Mouse (Mus musculus) adrenal gland, postnatal 0 days (tissue): ENCODE results near the gene Zfp3. TPM values are rescaled to one million over a fixed set of nuclear protein-coding genes. Genes with fewer than 3 reads are reported as not detected.

ENCODE experiments used
- microRNA-seq: library from miRNA; unstranded; fragments of <30 nt; microRNA quantifications from one replicate; pipeline ENCODE4, GENCODE M21; 2016; ENCODE audit warnings: borderline replicate concordance; ENCODE audit not compliant: insufficient number of aligned reads
- polyA plus RNA-seq: library from polyadenylated mRNA; unstranded; fragments of >200 nt; fragmentation: Nextera tagmentation; extraction: Ambion mirVana; gene quantifications from 2 replicates; pipeline ENCODE4 v1.2.1, GENCODE M21; 2015

The Zfp3 gene
- 4.8 and 7.6 TPM in 2 replicates for polyA plus RNA-seq

GRCm38 (mm10) chr11:70763936-70764808 is at the start of gene Zfp3:
Gene Zfp3, plus strand, starts transcription at chr11:70764209.

DNA sequence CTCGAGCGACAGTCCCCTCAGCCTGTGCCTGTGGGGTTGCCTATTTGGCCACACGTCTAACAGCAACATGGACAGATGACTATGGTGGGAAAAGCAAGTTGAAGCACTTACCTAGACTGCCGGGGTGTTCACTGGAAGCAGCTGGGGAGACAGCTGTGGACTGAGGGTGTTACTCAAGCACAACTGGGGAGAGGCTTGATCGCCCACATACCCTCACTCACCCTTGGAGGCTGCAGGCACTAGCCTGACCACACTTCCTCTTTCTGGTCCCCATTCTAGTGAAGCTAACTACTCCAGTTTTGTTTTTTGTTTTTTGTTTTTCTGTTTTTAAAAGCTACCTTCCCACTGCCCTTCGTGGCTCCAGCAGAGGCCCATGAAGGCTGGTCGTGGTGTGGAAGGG is 48.4 kb downstream of the Zfp3 start, which contains the start of gene Scimp:
Scimp (minus strand) TSS at position 222 of the 400 bp plus-strand sequence.

Small RNA genes within 50 kb of the gene (microRNA-seq; reads per million reads assigned to microRNA genes)
- gene Gm22760: not detected

Other genes starting within 250 kb of the Zfp3 start
- gene Vmo1, start 249.6 kb upstream of the Zfp3 start, polyA plus RNA-seq: 0.63 and 1.1 TPM in 2 replicates
- gene Gltpd2, start 245.0 kb upstream of the Zfp3 start, polyA plus RNA-seq: 0.61 and 1.6 TPM in 2 replicates
- gene Psmb6, start 238.8 kb upstream of the Zfp3 start, polyA plus RNA-seq: 682 and 707 TPM in 2 replicates
- not detected in 2 replicates for gene Gm40193, start 231.3 kb upstream of the Zfp3 start, polyA plus RNA-seq
- 5.9 and 7.8 TPM in 2 replicates for gene Pld2, start 224.1 kb upstream of the Zfp3 start, polyA plus RNA-seq
- gene Mink1, start 201.3 kb upstream of the Zfp3 start, polyA plus RNA-seq: 8.4 and 8.8 TPM in 2 replicates
- gene 4930544D05Rik, start 148.4 kb upstream of the Zfp3 start, polyA plus RNA-seq: not detected in 2 replicates
- 0.30 TPM in 1 of 2 replicates, not detected in the other for gene Chrne, start 145.0 kb upstream of the Zfp3 start, polyA plus RNA-seq
- 0.19 and 0.47 TPM in 2 replicates for gene Gp1ba, start 125.1 kb upstream of the Zfp3 start, polyA plus RNA-seq
- gene Rnf167, start 117.0 kb upstream of the Zfp3 start, polyA plus RNA-seq: 69.6 and 99.5 TPM in 2 replicates
- gene Slc25a11, start 116.7 kb upstream of the Zfp3 start, polyA plus RNA-seq: 105 and 154 TPM in 2 replicates
- gene Pfn1, start 109.6 kb upstream of the Zfp3 start, polyA plus RNA-seq: 1,006 and 1,381 TPM in 2 replicates
- gene Eno3, start 107.0 kb upstream of the Zfp3 start, polyA plus RNA-seq: 14.3 and 21.6 TPM in 2 replicates
- 91.7 and 114 TPM in 2 replicates for gene Spag7, start 94.8 kb upstream of the Zfp3 start, polyA plus RNA-seq
- gene Camta2, start 76.1 kb upstream of the Zfp3 start, polyA plus RNA-seq: 8.7 and 12.8 TPM in 2 replicates
- gene Inca1, start 64.1 kb upstream of the Zfp3 start, polyA plus RNA-seq: 7.0 and 12.5 TPM in 2 replicates
- gene Kif1c, start 63.7 kb upstream of the Zfp3 start, polyA plus RNA-seq: 2.4 and 3.8 TPM in 2 replicates
- 0.41 and 0.43 TPM in 2 replicates for gene Scimp, start 48.4 kb downstream of the Zfp3 start, polyA plus RNA-seq
- 39.8 and 75.7 TPM in 2 replicates for gene Rabep1, start 80.6 kb downstream of the Zfp3 start, polyA plus RNA-seq
- gene Nup88, start 205.8 kb downstream of the Zfp3 start, polyA plus RNA-seq: 58.8 and 75.3 TPM in 2 replicates
- gene Rpain, start 206.0 kb downstream of the Zfp3 start, polyA plus RNA-seq: 75.0 and 94.4 TPM in 2 replicates
- gene C1qbp, start 218.8 kb downstream of the Zfp3 start, polyA plus RNA-seq: 140 and 216 TPM in 2 replicates
- gene Dhx33, start 240.2 kb downstream of the Zfp3 start, polyA plus RNA-seq: 5.4 and 8.7 TPM in 2 replicates